Comparison of ENCODE assay signal across 10 mouse cellular contexts in genomic region chr13:63274488-63275166, GRCm38 (mm10).
DNase-seq lines count a peak whose midpoint lies in the region; ATAC-seq and TF ChIP-seq lines count a peak whose summit lies in the region.
"Had no signal": no experiment of that assay in that cellular context is flagged by ENCODE, and none has a peak within 500 bp of the region (broad histone marks: within the 10 kb centered on the region; RNA-seq: fewer than 3 reads in every experiment).

No protein-coding gene starts in this region.

- 83% methylated on average over 10 of the region's 10 CpGs for WGBS in hindbrain, embryonic 12.5 days
- 79% methylated on average over 10 of the region's 10 CpGs for WGBS in hindbrain, postnatal 0 days
- 74% methylated on average over 10 of the region's 10 CpGs for WGBS in neural tube, embryonic 11.5 days
- WGBS in limb, embryonic 12.5 days = 64% methylated on average over 10 of the region's 10 CpGs

- H3K4me3 ChIP-seq in hindbrain, embryonic 12.5 days = 0 out of 2 replicates have a peak overlapping the region, but pooled peaks have one; percentile 3
- no peak overlapping the region for H3K4me3 ChIP-seq in hindbrain, postnatal 0 days (ENCODE audit: low read length)
- 0 out of 2 replicates have a peak overlapping the region, but pooled peaks have one; percentile 17 for H3K4me3 ChIP-seq in neural tube, embryonic 11.5 days (ENCODE audit: low read depth, low read length)
- H3K4me3 ChIP-seq in limb, embryonic 12.5 days (replicated peaks) = peak overlapping the region; percentile 42
- H3K4me3 ChIP-seq: hindbrain, embryonic 15.5 days had no signal

- H3K9ac ChIP-seq in hindbrain, embryonic 12.5 days = no peak overlapping the region
- no peak overlapping the region for H3K9ac ChIP-seq in hindbrain, postnatal 0 days (replicated peaks; ENCODE audit: low read length)
- H3K9ac ChIP-seq in neural tube, embryonic 11.5 days (ENCODE audit: low read length) = no peak overlapping the region
- H3K9ac ChIP-seq in limb, embryonic 12.5 days (replicated peaks) = 0 out of 2 replicates have a peak overlapping the region, but pooled peaks have one; percentile 24
- H3K9ac ChIP-seq: hindbrain, embryonic 15.5 days had no signal

- no peak for TF ChIP-seq CTCF in hindbrain, postnatal 0 days (IDR thresholded peaks at IDR 0.05; ENCODE audit: low read depth)

- no peak for DNase-seq in hindbrain, postnatal 0 days (ENCODE audit: low spot score)
- no peak for DNase-seq in neural tube, embryonic 11.5 days (ENCODE audit: low spot score)
- no peak for DNase-seq in neural tube, embryonic 10.5 days (ENCODE audit: extremely low spot score, low spot score)
- DNase-seq in c-Kit-positive CD71-positive TER-119-positive erythroid progenitor cells, embryonic 14.5 days (ENCODE audit: low spot score) = no peak
- no peak for DNase-seq in gastrocnemius, adult 18-20 months (ENCODE audit: low spot score)
- DNase-seq: right cerebral cortex, postnatal 4 days had no signal

- H3K4me1 ChIP-seq in hindbrain, embryonic 12.5 days = peaks cover 28% of the 10 kb centered on the region
- H3K4me1 ChIP-seq in hindbrain, postnatal 0 days (ENCODE audit: insufficient read depth, low read length) = 0 out of 2 replicates have a peak, but pooled peaks cover 5% of the 10 kb centered on the region
- peaks cover 26% of the 10 kb centered on the region for H3K4me1 ChIP-seq in neural tube, embryonic 11.5 days (ENCODE audit: control insufficient read depth, insufficient read depth, low read length)
- peaks cover 91% of the 10 kb centered on the region for H3K4me1 ChIP-seq in limb, embryonic 12.5 days (replicated peaks)

- no peak overlapping the region for H3K27ac ChIP-seq in hindbrain, embryonic 12.5 days
- H3K27ac ChIP-seq in hindbrain, postnatal 0 days = no peak overlapping the region
- H3K27ac ChIP-seq in neural tube, embryonic 11.5 days (ENCODE audit: low read depth, low read length) = no peak overlapping the region
- H3K27ac ChIP-seq in limb, embryonic 12.5 days = no peak overlapping the region
- H3K27ac ChIP-seq: hindbrain, embryonic 15.5 days had no signal

- no peaks in the 10 kb centered on the region for H3K36me3 ChIP-seq in hindbrain, embryonic 12.5 days
- no peaks in the 10 kb centered on the region for H3K36me3 ChIP-seq in hindbrain, postnatal 0 days (ENCODE audit: insufficient read depth, low read length)
- H3K36me3 ChIP-seq in neural tube, embryonic 11.5 days (ENCODE audit: control insufficient read depth, insufficient read depth, low read length) = no peaks in the 10 kb centered on the region
- peaks cover 17% of the 10 kb centered on the region; the same call in 1 of the 2 replicates for H3K36me3 ChIP-seq in limb, embryonic 12.5 days
- H3K36me3 ChIP-seq: hindbrain, embryonic 15.5 days had no signal

- peaks cover 40% of the 10 kb centered on the region for H3K27me3 ChIP-seq in hindbrain, embryonic 12.5 days
- H3K27me3 ChIP-seq in hindbrain, postnatal 0 days (ENCODE audit: insufficient read depth, low read length) = no peaks in the 10 kb centered on the region
- H3K27me3 ChIP-seq in neural tube, embryonic 11.5 days (ENCODE audit: control insufficient read depth, insufficient read depth, low read length) = peaks cover 4% of the 10 kb centered on the region; the same call in 1 of the 2 replicates
- no peaks in the 10 kb centered on the region for H3K27me3 ChIP-seq in limb, embryonic 12.5 days

- H3K4me2 ChIP-seq in hindbrain, embryonic 12.5 days (replicated peaks) = peak overlapping the region; percentile 30
- H3K4me2 ChIP-seq in hindbrain, postnatal 0 days (ENCODE audit: low read depth, low read length) = no peak overlapping the region
- peak overlapping the region; percentile 31 for H3K4me2 ChIP-seq in neural tube, embryonic 11.5 days (ENCODE audit: low read depth)
- H3K4me2 ChIP-seq in limb, embryonic 12.5 days = peak overlapping the region; percentile 58

- H3K9me3 ChIP-seq in hindbrain, embryonic 12.5 days (replicated peaks) = no peaks in the 10 kb centered on the region
- no peaks in the 10 kb centered on the region for H3K9me3 ChIP-seq in hindbrain, postnatal 0 days (ENCODE audit: low read length)
- H3K9me3 ChIP-seq in neural tube, embryonic 11.5 days (ENCODE audit: control insufficient read depth, low read length) = no peaks in the 10 kb centered on the region
- no peaks in the 10 kb centered on the region for H3K9me3 ChIP-seq in limb, embryonic 12.5 days
- H3K9me3 ChIP-seq: hindbrain, embryonic 15.5 days had no signal

- ATAC-seq in hindbrain, embryonic 12.5 days (ENCODE audit: low FRiP score) = no peak
- no peak for ATAC-seq in hindbrain, postnatal 0 days
- no peak for ATAC-seq in neural tube, embryonic 11.5 days (ENCODE audit: insufficient read depth, low FRiP score, low TSS enrichment)
- no peak for ATAC-seq in limb, embryonic 12.5 days (ENCODE audit: insufficient number of reproducible peaks, insufficient read depth, low FRiP score, low TSS enrichment, low read depth)
- no peak for ATAC-seq in megakaryocyte-erythroid progenitor cell, adult 5-6 weeks (replicated peaks; ENCODE audit: low FRiP score, low TSS enrichment, poor library complexity, severe bottlenecking)
